Mouse (Mus musculus) neural tube, embryonic 14.5 days (tissue): Measurements from ENCODE around the gene Dach2. TPM values are rescaled to one million over a fixed set of nuclear protein-coding genes. Genes with fewer than 3 reads are reported as not detected.

ENCODE experiments used
- ATAC-seq: fragments of 200-750 bp; cut with Nextera tagmentation; 2 replicates; pipeline ENCODE4 v1.8.0; 2017; ENCODE audit warnings: low read depth, mild to moderate bottlenecking, moderate TSS enrichment, moderate library complexity
- H3K27ac ChIP-seq: fragments of 300-500 bp; sonication (generic); 2 replicates; pipeline ENCODE4 v1.5.1; 2014; ENCODE audit warnings: low read depth, mild to moderate bottlenecking, control low read depth, low read length, moderate library complexity, mixed read lengths
- H3K27me3 ChIP-seq: fragments of 300-500 bp; sonication (generic); 2 replicates; pipeline ENCODE4 v1.6.1; 2014; ENCODE audit warnings: low read length; ENCODE audit not compliant: control insufficient read depth, insufficient read depth
- H3K36me3 ChIP-seq: fragments of 300-500 bp; sonication (generic); 2 replicates; pipeline ENCODE4 v1.6.1; 2014; ENCODE audit warnings: low read length, mixed read lengths; ENCODE audit not compliant: control insufficient read depth, insufficient read depth
- H3K4me1 ChIP-seq: fragments of 300-500 bp; sonication (generic); 2 replicates; pipeline ENCODE4 v1.6.1; 2014; ENCODE audit warnings: low read length; ENCODE audit not compliant: control insufficient read depth, insufficient read depth
- H3K4me2 ChIP-seq: fragments of 300-500 bp; sonication (generic); 2 replicates; pipeline ENCODE4 v1.6.1; 2014; ENCODE audit warnings: mild to moderate bottlenecking, low read depth, low read length, control low read depth
- H3K4me3 ChIP-seq: fragments of 300-500 bp; sonication (generic); 2 replicates; pipeline ENCODE4 v1.5.1; 2014; ENCODE audit warnings: low read depth, low read length, control low read depth, mixed read lengths
- H3K9ac ChIP-seq: fragments of 300-500 bp; sonication (generic); replicated peaks from 2 replicates; pipeline ENCODE4 v1.6.1; 2014; ENCODE audit warnings: low read depth, mild to moderate bottlenecking, control low read depth, low read length, mixed read lengths
- H3K9me3 ChIP-seq: fragments of 300-500 bp; sonication (generic); 2 replicates; pipeline ENCODE4 v1.6.1; 2016; ENCODE audit warnings: low read length; ENCODE audit not compliant: control insufficient read depth
- WGBS: fragments of 180-500 bp; shearing (Covaris S2); extraction: QIAGEN DNeasy Blood & Tissue Kit; methylation state at CpG from one replicate; pipeline ENCODE4 v1.1.7; 2014; 5-methylcytosine and 5-hydroxymethylcytosine counted together
- polyA plus RNA-seq: library from polyadenylated mRNA; unstranded; fragments of >200 nt; fragmentation: Nextera tagmentation; extraction: Ambion mirVana; gene quantifications from 2 replicates; pipeline ENCODE4 v1.2.1, GENCODE M21; 2014

Gene Dach2
- polyA plus RNA-seq, 1 experiment from 2014 or later, result 8.1 TPM

DNA sequence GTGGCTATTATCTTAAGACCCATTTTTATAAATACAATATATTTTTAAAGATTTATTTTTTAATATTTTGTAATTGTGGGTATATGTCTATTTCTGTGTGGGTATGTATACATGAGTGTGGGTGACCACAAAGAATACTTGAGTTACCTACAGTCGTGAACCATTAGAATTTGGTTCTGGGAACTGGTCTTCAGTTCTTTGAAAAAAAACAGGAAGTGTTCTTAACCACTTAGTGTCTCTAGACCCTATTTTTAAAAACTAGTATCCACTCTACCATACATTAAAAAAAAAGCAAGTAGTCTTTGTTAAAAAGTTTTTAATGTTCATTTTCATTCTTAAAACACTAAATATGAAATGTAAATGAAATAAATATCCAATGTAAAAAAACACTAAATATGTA lies 529.5 kb downstream of the Dach2 start:
- H3K36me3 ChIP-seq, result no peaks in the 10 kb centered on the region
- no peaks in the 10 kb centered on the region for H3K9me3 ChIP-seq
- no peak overlapping the region for H3K4me2 ChIP-seq
- no peak for ATAC-seq
- H3K27ac ChIP-seq, result no peak overlapping the region
- no peak overlapping the region for H3K4me3 ChIP-seq
- H3K27me3 ChIP-seq, result no peaks in the 10 kb centered on the region
- 56% methylated on average over 1 of the region's 1 CpGs for WGBS
- H3K4me1 ChIP-seq, result no peaks in the 10 kb centered on the region
- H3K9ac ChIP-seq, result no peak overlapping the region

DNA sequence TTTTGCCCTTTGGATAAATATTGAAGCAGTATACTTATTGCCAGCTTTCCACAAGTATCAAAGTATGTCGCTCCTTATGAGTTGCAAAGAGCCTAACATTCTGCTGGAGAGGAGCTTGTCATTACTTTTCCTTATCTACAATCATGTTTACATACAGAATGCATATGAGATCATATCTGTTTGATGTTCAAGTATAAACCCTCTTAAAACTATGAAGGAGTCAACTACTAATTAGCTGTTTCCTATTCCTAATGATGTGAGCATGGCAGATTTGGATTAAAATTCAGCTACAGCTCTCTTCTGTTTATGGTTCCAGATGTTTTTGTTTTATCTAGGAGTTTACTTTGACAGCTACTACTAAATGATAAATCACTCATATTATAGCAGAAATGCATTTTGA lies 535.8 kb downstream of the Dach2 start:
- H3K4me2 ChIP-seq, result no peak overlapping the region
- H3K9ac ChIP-seq, result no peak overlapping the region
- no peaks in the 10 kb centered on the region for H3K9me3 ChIP-seq
- H3K36me3 ChIP-seq, result no peaks in the 10 kb centered on the region
- H3K27ac ChIP-seq, result no peak overlapping the region
- no peak overlapping the region for H3K4me3 ChIP-seq
- ATAC-seq, result no peak
- WGBS, result 94% methylated on average over 1 of the region's 1 CpGs
- H3K4me1 ChIP-seq, result no peaks in the 10 kb centered on the region
- H3K27me3 ChIP-seq, result no peaks in the 10 kb centered on the region

DNA sequence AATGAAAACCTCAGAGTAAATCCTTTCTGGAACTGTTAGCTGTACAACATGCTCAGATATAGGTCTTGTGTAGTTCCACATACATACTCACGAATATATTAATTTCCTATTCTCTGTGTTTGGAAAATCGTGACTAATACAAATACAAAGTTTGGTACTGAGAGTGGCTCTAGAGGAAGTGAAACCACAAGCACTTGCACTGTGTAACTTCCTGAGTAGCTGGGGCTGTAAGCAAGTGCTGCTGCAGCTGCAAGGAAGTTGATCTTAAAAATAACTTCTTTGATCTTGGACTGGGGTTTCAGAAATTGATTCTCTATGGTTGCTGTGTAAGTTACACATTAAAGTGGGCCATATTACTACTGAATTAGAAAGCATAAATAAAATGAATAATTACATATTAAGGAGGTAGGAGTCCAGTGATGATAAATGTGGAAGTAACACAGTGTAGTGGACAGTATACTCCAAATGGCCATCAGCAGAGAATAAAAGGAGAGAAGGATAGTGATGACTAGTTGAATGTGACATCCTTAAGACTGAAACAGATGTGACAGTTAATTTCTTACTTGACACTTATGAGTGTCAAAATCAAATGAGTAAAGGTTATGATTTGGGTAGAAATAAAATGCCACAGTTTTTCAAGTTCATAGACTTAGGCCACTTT lies 570.7 kb downstream of the Dach2 start:
- Histone ChIP-seq H3K9me3 (no peaks in the 10 kb centered on the region), H3K4me2 (no peak overlapping the region), H3K36me3 (no peaks in the 10 kb centered on the region), H3K27ac (no peak overlapping the region), H3K4me1 (no peaks in the 10 kb centered on the region), H3K4me3 (no peak overlapping the region), H3K27me3 (no peaks in the 10 kb centered on the region), H3K9ac (no peak overlapping the region)
- WGBS, result 70% methylated on average over 2 of the region's 2 CpGs
- ATAC-seq, result no peak

Other genes with a start within 250 kb of the Dach2 start
- 18.4 and 22.2 TPM in 2 replicates for gene Chm, start 112.0 kb upstream of the Dach2 start, polyA plus RNA-seq